Mouse (Mus musculus) adipocyte (in vitro differentiated cells): ENCODE measurements around the gene Hist1h3e.
A peak's percentile ranks its signal among the peaks of the same experiment; 100 is the strongest.
"Not testable (repeated sequence)": the region's sequence is repeated elsewhere in the genome, so short reads cannot be mapped to it uniquely, and the experiment has no call there.

Experiments used
- DNase-seq: peaks from one replicate; pipeline ENCODE4 v3.0.0-alpha.2; 2016; ENCODE audit warnings: low spot score

Gene Hist1h3e

GRCm38 (mm10) chr13:23561883-23562659 is at the start of gene Hist1h3e:
Gene Hist1h3e, minus strand, starts transcription at chr13:23562369.
- DNase-seq = peak; percentile 98

GRCm38 (mm10) chr13:23611638-23612037 is 49.5 kb upstream of the Hist1h3e start:
- DNase-seq = no peak

GRCm38 (mm10) chr13:23610393-23610792 is 48.2 kb upstream of the Hist1h3e start:
- DNase-seq = no peak

GRCm38 (mm10) chr13:23609844-23610243 is 47.7 kb upstream of the Hist1h3e start:
- no peak for DNase-seq

- no peak for DNase-seq
Measured at GRCm38 (mm10) chr13:23609209-23609608, 47.0 kb upstream of the Hist1h3e start.

- no peak for DNase-seq
Measured at GRCm38 (mm10) chr13:23605052-23605451, 42.9 kb upstream of the Hist1h3e start.

- no peak for DNase-seq
Measured at GRCm38 (mm10) chr13:23604452-23604851, 42.3 kb upstream of the Hist1h3e start.

- no peak for DNase-seq
Measured at GRCm38 (mm10) chr13:23603182-23603699, 41.1 kb upstream of the Hist1h3e start.

GRCm38 (mm10) chr13:23597957-23598356 is 35.8 kb upstream of the Hist1h3e start:
- DNase-seq = peak; percentile 89

- DNase-seq = no peak
Measured at GRCm38 (mm10) chr13:23595622-23596372, 33.6 kb upstream of the Hist1h3e start.

- DNase-seq = no peak
Measured at GRCm38 (mm10) chr13:23595185-23595584, 33.0 kb upstream of the Hist1h3e start.

GRCm38 (mm10) chr13:23593051-23593770 is 31.0 kb upstream of the Hist1h3e start:
- no peak for DNase-seq

GRCm38 (mm10) chr13:23592614-23593013 is 30.4 kb upstream of the Hist1h3e start:
- no peak for DNase-seq

GRCm38 (mm10) chr13:23591886-23592285 is 29.7 kb upstream of the Hist1h3e start:
- DNase-seq = not testable (repeated sequence)

- DNase-seq = no peak
Measured at GRCm38 (mm10) chr13:23591206-23591605, 29.0 kb upstream of the Hist1h3e start.

GRCm38 (mm10) chr13:23586940-23587225 is 24.7 kb upstream of the Hist1h3e start:
- no peak for DNase-seq

- DNase-seq = peak; percentile 44
Measured at GRCm38 (mm10) chr13:23586099-23586939, 24.1 kb upstream of the Hist1h3e start.

- DNase-seq = peak; percentile 91
Measured at GRCm38 (mm10) chr13:23585442-23586098, 23.4 kb upstream of the Hist1h3e start.

- DNase-seq = peak; percentile 75
Measured at GRCm38 (mm10) chr13:23585029-23585441, 22.9 kb upstream of the Hist1h3e start.

- peak; percentile 45 for DNase-seq
Measured at GRCm38 (mm10) chr13:23584331-23584730, 22.2 kb upstream of the Hist1h3e start.
